Mouse (Mus musculus): ENCODE data around the gene Card19. TPM values are rescaled to one million over a fixed set of nuclear protein-coding genes. Genes with fewer than 3 reads are reported as not detected.

The Card19 gene
- polyA plus RNA-seq, 1 experiment from 2014 or later: 36.8 TPM

GRCm38 (mm10) chr13:49246626-49247025 is 30.8 kb upstream of the Card19 start:
- WGBS: 69% methylated on average over 2 of the region's 2 CpGs
- Histone ChIP-seq H3K27me3 (peaks cover 43% of the 10 kb centered on the region), H3K27ac (no peak overlapping the region), H3K9me3 (replicated peaks) (no peaks in the 10 kb centered on the region), H3K4me3 (no peak overlapping the region), H3K4me2 (replicated peaks) (no peak overlapping the region), H3K9ac (no peak overlapping the region), H3K4me1 (peaks cover 9% of the 10 kb centered on the region), H3K36me3 (no peaks in the 10 kb centered on the region)
- no peak for ATAC-seq (ENCODE audit: low FRiP score)

DNA sequence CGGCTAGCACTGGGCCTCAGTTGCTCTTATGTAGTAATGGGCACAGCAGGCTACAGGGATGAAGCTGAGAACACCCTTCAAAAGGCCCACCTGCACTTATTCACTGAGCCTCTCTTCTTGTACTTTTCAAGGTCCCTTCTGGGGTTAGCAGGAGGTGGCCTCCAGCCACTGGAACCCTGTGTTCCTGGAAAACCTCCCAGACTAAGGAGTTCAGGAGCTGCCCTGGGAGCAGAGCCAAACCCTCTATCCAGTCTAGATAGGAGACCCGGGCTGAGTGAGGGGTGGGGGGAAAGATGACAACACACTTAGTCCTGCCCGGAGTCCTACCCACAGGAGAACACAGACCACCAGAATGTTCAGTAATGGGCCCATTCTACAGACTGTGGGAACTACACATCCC is 30.2 kb upstream of the Card19 start:
- Histone ChIP-seq H3K4me1 (peaks cover 9% of the 10 kb centered on the region), H3K27ac (no peak overlapping the region), H3K9ac (no peak overlapping the region), H3K27me3 (peaks cover 43% of the 10 kb centered on the region), H3K4me2 (replicated peaks) (no peak overlapping the region), H3K36me3 (no peaks in the 10 kb centered on the region), H3K9me3 (replicated peaks) (no peaks in the 10 kb centered on the region), H3K4me3 (no peak overlapping the region)
- 79% methylated on average over 3 of the region's 3 CpGs for WGBS
- no peak for ATAC-seq (ENCODE audit: low FRiP score)

DNA sequence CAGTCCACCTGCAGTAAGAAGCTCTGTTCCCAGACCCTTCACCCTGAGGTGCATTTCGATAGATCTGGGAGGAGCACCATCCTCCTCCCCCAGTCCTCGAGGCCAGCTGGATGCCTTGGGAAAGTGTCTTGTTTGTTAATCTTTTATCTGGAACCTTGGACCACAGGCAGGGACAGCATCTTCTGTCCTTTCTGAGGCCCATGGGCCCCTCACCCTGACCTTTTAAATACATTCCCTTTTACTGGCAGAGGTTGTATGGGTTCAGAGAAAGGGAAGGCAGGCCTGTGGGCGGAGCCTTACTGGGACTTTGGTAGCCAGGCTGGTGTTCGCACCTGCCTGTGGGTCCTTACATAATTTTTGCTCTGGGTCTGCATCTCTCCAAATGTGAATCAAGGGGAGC is 29.4 kb upstream of the Card19 start:
- Histone ChIP-seq H3K4me3 (no peak overlapping the region), H3K36me3 (no peaks in the 10 kb centered on the region), H3K27me3 (peaks cover 43% of the 10 kb centered on the region), H3K9me3 (replicated peaks) (no peaks in the 10 kb centered on the region), H3K9ac (no peak overlapping the region), H3K4me2 (replicated peaks) (no peak overlapping the region), H3K4me1 (peaks cover 9% of the 10 kb centered on the region), H3K27ac (no peak overlapping the region)
- 63% methylated on average over 4 of the region's 4 CpGs for WGBS
- ATAC-seq (ENCODE audit: low FRiP score): no peak

- peaks cover 9% of the 10 kb centered on the region for H3K4me1 ChIP-seq
- H3K27ac ChIP-seq: no peak overlapping the region
- ATAC-seq (ENCODE audit: low FRiP score): no peak
- H3K4me3 ChIP-seq: no peak overlapping the region
- H3K27me3 ChIP-seq: peaks cover 36% of the 10 kb centered on the region
- no peaks in the 10 kb centered on the region for H3K36me3 ChIP-seq
- no peak overlapping the region for H3K9ac ChIP-seq
- no peaks in the 10 kb centered on the region for H3K9me3 ChIP-seq (replicated peaks)
- H3K4me2 ChIP-seq (replicated peaks): no peak overlapping the region
- WGBS: 96% methylated on average over 2 of the region's 2 CpGs
These were observed 27.7 kb upstream of the Card19 start for GRCm38 (mm10) chr13:49243492-49243891.

DNA sequence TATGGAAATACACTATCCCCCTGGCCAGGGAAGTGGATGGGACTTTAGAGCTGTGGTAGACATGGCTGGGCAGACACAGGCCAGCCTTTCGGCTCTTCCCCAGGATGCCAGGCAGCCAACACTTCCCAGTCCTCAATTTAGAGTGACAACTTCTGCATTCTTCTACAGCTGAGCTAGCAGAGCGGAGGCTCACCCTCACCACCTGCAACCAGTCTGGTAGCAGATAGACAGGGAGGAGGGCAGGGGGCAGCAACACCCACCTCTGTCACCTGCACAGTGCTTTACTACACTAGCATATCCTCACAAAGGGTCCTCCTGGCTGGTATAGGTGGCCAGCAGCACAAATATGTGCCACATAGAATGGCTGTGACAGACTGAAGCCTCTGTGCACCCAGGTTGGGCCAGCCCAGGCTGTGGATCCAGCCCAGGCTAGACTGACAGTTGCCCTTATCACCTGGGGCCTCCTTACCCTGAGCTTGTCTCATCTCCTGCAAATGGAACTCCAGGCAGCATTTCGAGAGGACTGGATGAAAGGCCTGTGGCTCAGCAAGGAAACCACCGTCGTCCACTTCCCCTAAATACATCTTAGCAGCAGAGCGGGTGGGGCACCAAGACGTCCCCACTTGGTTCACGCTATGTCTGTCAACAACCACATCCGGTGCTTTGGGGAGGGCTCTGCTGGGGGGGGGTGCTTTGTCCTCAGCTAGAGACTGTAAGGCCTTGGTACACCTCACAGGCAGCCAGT is 26.7 kb upstream of the Card19 start:
- no peak overlapping the region for H3K4me2 ChIP-seq (replicated peaks)
- 72% methylated on average over 9 of the region's 9 CpGs for WGBS
- no peaks in the 10 kb centered on the region for H3K9me3 ChIP-seq (replicated peaks)
- no peak for ATAC-seq (ENCODE audit: low FRiP score)
- no peak overlapping the region for H3K27ac ChIP-seq
- peaks cover 26% of the 10 kb centered on the region for H3K27me3 ChIP-seq
- no peak overlapping the region for H3K9ac ChIP-seq
- no peaks in the 10 kb centered on the region for H3K36me3 ChIP-seq
- peaks cover under 1% of the 10 kb centered on the region for H3K4me1 ChIP-seq
- H3K4me3 ChIP-seq: no peak overlapping the region

GRCm38 (mm10) chr13:49238737-49239136 is 22.9 kb upstream of the Card19 start:
- WGBS: 97% methylated on average over 8 of the region's 8 CpGs
- no peak overlapping the region for H3K27ac ChIP-seq
- H3K4me3 ChIP-seq: no peak overlapping the region
- H3K9ac ChIP-seq: no peak overlapping the region
- no peaks in the 10 kb centered on the region for H3K27me3 ChIP-seq
- H3K4me1 ChIP-seq: 0 out of 2 replicates have a peak, but pooled peaks cover under 1% of the 10 kb centered on the region
- no peak overlapping the region for H3K4me2 ChIP-seq (replicated peaks)
- no peak for ATAC-seq (ENCODE audit: low FRiP score)
- H3K36me3 ChIP-seq: no peaks in the 10 kb centered on the region
- no peaks in the 10 kb centered on the region for H3K9me3 ChIP-seq (replicated peaks)

- Histone ChIP-seq H3K27ac (no peak overlapping the region), H3K9ac (no peak overlapping the region), H3K4me1 (0 out of 2 replicates have a peak, but pooled peaks cover 2% of the 10 kb centered on the region), H3K4me2 (replicated peaks) (no peak overlapping the region), H3K27me3 (no peaks in the 10 kb centered on the region), H3K4me3 (no peak overlapping the region), H3K9me3 (replicated peaks) (no peaks in the 10 kb centered on the region), H3K36me3 (no peaks in the 10 kb centered on the region)
- WGBS: 90% methylated on average over 8 of the region's 8 CpGs
- ATAC-seq (ENCODE audit: low FRiP score): no peak
These were observed 21.8 kb upstream of the Card19 start for GRCm38 (mm10) chr13:49237617-49238016.

DNA sequence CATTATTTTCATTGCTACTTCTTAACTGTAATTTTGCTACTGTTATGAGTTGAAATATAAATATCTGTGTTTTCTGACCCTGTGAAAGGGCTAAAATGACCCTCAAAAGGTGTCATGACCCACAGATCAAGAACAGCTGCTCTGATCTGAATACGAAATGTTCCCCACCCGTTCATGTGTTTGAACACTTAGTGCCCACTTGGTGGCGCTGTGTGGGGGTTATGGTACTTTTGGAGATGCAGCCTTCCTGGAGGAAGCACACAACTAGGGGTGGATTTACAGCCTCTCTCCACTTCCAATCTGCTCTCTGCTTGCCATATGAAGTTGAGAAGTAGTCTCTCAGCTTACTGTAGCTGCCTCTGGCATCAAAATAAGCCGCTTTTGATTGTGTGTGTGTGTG is 18.9 kb upstream of the Card19 start:
- no peak overlapping the region for H3K27ac ChIP-seq
- no peak overlapping the region for H3K4me3 ChIP-seq
- no peaks in the 10 kb centered on the region for H3K27me3 ChIP-seq
- no peak overlapping the region for H3K9ac ChIP-seq
- no peaks in the 10 kb centered on the region for H3K36me3 ChIP-seq
- 0 out of 2 replicates have a peak, but pooled peaks cover 2% of the 10 kb centered on the region for H3K4me1 ChIP-seq
- H3K9me3 ChIP-seq (replicated peaks): no peaks in the 10 kb centered on the region
- no peak for ATAC-seq (ENCODE audit: low FRiP score)
- 93% methylated on average over 4 of the region's 4 CpGs for WGBS
- H3K4me2 ChIP-seq (replicated peaks): no peak overlapping the region

DNA sequence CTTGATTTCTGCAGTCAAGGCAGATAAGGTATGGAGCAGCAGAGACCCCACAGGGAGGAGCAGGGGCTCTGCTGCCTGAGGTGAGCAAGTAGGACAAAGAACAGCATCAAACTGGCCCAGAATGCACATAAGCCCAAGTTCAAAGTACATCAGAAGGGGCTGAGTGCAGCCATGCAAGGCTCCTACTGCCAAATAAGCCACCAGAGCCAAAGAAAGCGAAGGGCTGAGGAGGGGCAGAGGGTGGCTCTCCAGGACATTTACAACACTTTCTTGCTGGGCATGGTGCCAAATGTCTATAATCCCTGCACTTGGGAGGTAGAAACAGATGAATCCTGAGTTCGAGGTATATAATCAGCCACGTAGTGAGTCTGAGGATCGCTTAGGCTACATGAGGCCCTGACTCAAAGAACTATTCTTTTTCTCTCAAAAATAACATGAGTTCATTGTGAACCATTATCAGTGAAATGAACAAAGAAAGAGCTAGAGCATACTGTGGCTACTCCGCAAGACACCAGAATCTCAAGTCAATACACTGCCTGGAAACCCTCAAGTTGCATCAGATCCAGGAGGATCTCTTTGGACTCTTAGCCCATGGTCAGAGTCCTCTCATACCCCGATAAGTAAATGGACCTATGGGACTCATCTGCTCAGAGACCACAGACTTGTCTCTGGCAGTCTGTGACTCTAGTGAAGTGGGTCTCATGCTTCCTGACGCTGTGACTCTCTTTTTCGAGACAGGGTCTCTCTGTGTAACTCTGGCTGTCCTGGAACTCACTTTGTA is 18.1 kb upstream of the Card19 start:
- ATAC-seq (ENCODE audit: low FRiP score): no peak
- H3K4me3 ChIP-seq: no peak overlapping the region
- WGBS: 90% methylated on average over 8 of the region's 8 CpGs
- H3K9ac ChIP-seq: no peak overlapping the region
- no peaks in the 10 kb centered on the region for H3K36me3 ChIP-seq
- no peak overlapping the region for H3K27ac ChIP-seq
- H3K4me1 ChIP-seq: 0 out of 2 replicates have a peak, but pooled peaks cover 2% of the 10 kb centered on the region
- H3K27me3 ChIP-seq: no peaks in the 10 kb centered on the region
- H3K9me3 ChIP-seq (replicated peaks): no peaks in the 10 kb centered on the region
- H3K4me2 ChIP-seq (replicated peaks): no peak overlapping the region

DNA sequence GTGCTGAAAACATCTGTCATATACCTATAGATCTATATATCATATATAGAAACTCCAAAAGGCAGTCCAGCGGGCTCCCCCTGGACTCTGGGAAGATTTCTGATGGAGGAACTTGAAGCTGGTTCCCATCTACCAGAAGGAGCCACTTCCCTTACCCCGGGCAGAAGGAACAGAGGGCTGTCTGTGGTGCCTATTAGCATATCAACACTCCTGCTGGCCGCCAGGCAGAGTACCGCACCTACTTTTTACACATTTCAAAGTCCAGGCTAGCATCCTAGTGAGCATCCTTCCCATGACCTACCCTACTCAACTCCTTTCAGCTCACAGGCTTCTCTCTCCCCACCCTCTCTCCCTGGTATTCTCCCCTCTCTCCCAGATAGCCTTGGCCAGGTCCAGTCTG is 9.8 kb upstream of the Card19 start:
- Histone ChIP-seq H3K4me3 (no peak overlapping the region), H3K4me2 (replicated peaks) (no peak overlapping the region), H3K36me3 (no peaks in the 10 kb centered on the region), H3K4me1 (no peaks in the 10 kb centered on the region), H3K9me3 (replicated peaks) (no peaks in the 10 kb centered on the region), H3K27me3 (peaks cover 7% of the 10 kb centered on the region; the same call in 1 of the 2 replicates), H3K9ac (no peak overlapping the region), H3K27ac (no peak overlapping the region)
- 17% methylated on average over 4 of the region's 4 CpGs for WGBS
- ATAC-seq (ENCODE audit: low FRiP score): no peak

DNA sequence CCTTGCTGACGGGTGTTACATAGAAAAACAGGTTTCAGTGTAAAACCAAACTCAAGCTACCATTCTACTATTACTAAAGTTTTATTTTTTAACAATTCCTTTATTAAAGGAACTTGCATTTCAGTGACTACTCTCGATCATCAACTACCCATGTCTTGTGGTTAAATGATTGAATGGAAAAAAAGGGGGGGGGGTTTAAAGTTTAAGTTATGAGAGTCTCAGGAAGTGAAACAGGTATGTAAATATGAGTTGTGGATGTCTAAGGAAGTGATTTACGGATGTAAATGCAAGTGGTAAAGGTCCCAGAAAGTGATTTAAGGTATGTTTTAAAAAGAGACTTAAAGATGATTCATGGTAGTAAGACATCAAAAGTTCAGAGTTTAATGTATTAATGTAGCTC is 9.3 kb upstream of the Card19 start:
- no peak for ATAC-seq (ENCODE audit: low FRiP score)
- peaks cover 10% of the 10 kb centered on the region for H3K27me3 ChIP-seq
- no peak overlapping the region for H3K9ac ChIP-seq
- H3K4me2 ChIP-seq (replicated peaks): no peak overlapping the region
- no peak overlapping the region for H3K4me3 ChIP-seq
- H3K27ac ChIP-seq: no peak overlapping the region
- 63% methylated on average over 3 of the region's 3 CpGs for WGBS
- H3K4me1 ChIP-seq: no peaks in the 10 kb centered on the region
- no peaks in the 10 kb centered on the region for H3K36me3 ChIP-seq
- no peaks in the 10 kb centered on the region for H3K9me3 ChIP-seq (replicated peaks)

DNA sequence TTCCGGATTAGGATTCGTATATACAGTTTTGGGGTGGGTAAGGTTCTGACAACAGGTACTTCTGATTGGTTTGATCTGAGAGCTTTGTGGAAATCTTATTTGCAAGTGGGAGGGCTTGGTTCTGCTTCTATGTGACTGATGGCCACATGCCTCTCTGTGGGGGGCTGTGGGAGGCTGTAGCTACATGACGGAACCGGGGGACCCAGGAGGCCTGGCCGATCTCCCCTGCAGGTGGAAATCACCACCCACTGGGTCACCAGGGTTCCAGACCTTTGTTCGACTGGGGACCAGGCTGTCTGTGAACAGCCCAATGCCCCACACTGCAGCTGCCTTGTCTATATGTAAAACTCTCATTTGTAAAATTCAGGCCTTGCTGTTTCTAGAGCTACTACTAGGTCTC is 8.9 kb upstream of the Card19 start:
- 14% methylated on average over 6 of the region's 6 CpGs for WGBS
- Histone ChIP-seq H3K4me1 (no peaks in the 10 kb centered on the region), H3K9me3 (replicated peaks) (no peaks in the 10 kb centered on the region), H3K4me3 (no peak overlapping the region), H3K27me3 (peaks cover 12% of the 10 kb centered on the region), H3K4me2 (replicated peaks) (no peak overlapping the region), H3K27ac (no peak overlapping the region), H3K9ac (no peak overlapping the region), H3K36me3 (no peaks in the 10 kb centered on the region)
- no peak for ATAC-seq (ENCODE audit: low FRiP score)

All from hindbrain, embryonic 12.5 days (tissue).